Mouse (Mus musculus) intestine, embryonic 15.5 days (tissue): ENCODE results near the gene Wwtr1. TPM values are rescaled to one million over a fixed set of nuclear protein-coding genes. Genes with fewer than 3 reads are reported as not detected.
A peak's percentile ranks its signal among the peaks of the same experiment; 100 is the strongest.

Source experiments
- ATAC-seq: fragments of 200-750 bp; cut with Nextera tagmentation; 2 replicates; pipeline ENCODE4 v1.8.0; 2017; ENCODE audit warnings: moderate TSS enrichment, moderate library complexity
- H3K27ac ChIP-seq: fragments of 300-500 bp; sonication (generic); 2 replicates; pipeline ENCODE4 v1.5.1; 2015; ENCODE audit warnings: mild to moderate bottlenecking, inconsistent platforms
- H3K27me3 ChIP-seq: fragments of 300-500 bp; sonication (generic); replicated peaks from 2 replicates; pipeline ENCODE4 v1.6.1; 2015; ENCODE audit warnings: inconsistent platforms
- H3K36me3 ChIP-seq: fragments of 300-500 bp; sonication (generic); 2 replicates; pipeline ENCODE4 v1.6.1; 2015; ENCODE audit warnings: inconsistent platforms
- H3K4me1 ChIP-seq: fragments of 300-500 bp; sonication (generic); replicated peaks from 2 replicates; pipeline ENCODE4 v1.6.1; 2015; ENCODE audit warnings: inconsistent platforms
- H3K4me2 ChIP-seq: fragments of 300-500 bp; sonication (generic); replicated peaks from 2 replicates; pipeline ENCODE4 v1.6.1; 2015; ENCODE audit warnings: mild to moderate bottlenecking, inconsistent platforms
- H3K4me3 ChIP-seq: fragments of 300-500 bp; sonication (generic); replicated peaks from 2 replicates; pipeline ENCODE4 v1.5.1; 2015; ENCODE audit warnings: inconsistent platforms
- H3K9ac ChIP-seq: fragments of 300-500 bp; sonication (generic); 2 replicates; pipeline ENCODE4 v1.6.1; 2015; ENCODE audit warnings: inconsistent platforms
- H3K9me3 ChIP-seq: fragments of 300-500 bp; sonication (generic); 2 replicates; pipeline ENCODE4 v1.6.1; 2016; ENCODE audit warnings: inconsistent platforms
- WGBS: fragments of 180-500 bp; shearing (Covaris S2); methylation state at CpG from one replicate; pipeline ENCODE4 v1.1.7; 2015; 5-methylcytosine and 5-hydroxymethylcytosine counted together
- polyA plus RNA-seq: library from polyadenylated mRNA; unstranded; fragments of >200 nt; fragmentation: Nextera tagmentation; extraction: Ambion mirVana; gene quantifications from 2 replicates; pipeline ENCODE4 v1.2.1, GENCODE M21; 2015

The Wwtr1 gene
- polyA plus RNA-seq, 1 experiment from 2014 or later = 16.3 TPM

- no peaks in the 10 kb centered on the region for H3K9me3 ChIP-seq
- no peak overlapping the region for H3K27ac ChIP-seq
- no peaks in the 10 kb centered on the region; the same call in 1 of the 2 replicates for H3K4me1 ChIP-seq
- H3K27me3 ChIP-seq = no peaks in the 10 kb centered on the region
- no peaks in the 10 kb centered on the region for H3K36me3 ChIP-seq
- no peak for ATAC-seq
- H3K9ac ChIP-seq = no peak overlapping the region
- 16% methylated on average over 5 of the region's 5 CpGs for WGBS
- no peak overlapping the region for H3K4me3 ChIP-seq
- H3K4me2 ChIP-seq = no peak overlapping the region
Observed at GRCm38 (mm10) chr3:57428682-57429464, 146.8 kb downstream of the Wwtr1 start.

- Histone ChIP-seq H3K4me1 (no peaks in the 10 kb centered on the region; the same call in 1 of the 2 replicates), H3K4me2 (peak overlapping the region; percentile 24), H3K9me3 (no peaks in the 10 kb centered on the region), H3K27me3 (no peaks in the 10 kb centered on the region), H3K9ac (no peak overlapping the region), H3K36me3 (no peaks in the 10 kb centered on the region), H3K4me3 (no peak overlapping the region), H3K27ac (no peak overlapping the region)
- no peak for ATAC-seq
- 75% methylated on average over 11 of the region's 11 CpGs for WGBS
Observed at GRCm38 (mm10) chr3:57426351-57426750, 149.4 kb downstream of the Wwtr1 start.

GRCm38 (mm10) chr3:57425089-57425730 is 150.5 kb downstream of the Wwtr1 start, which contains the start of gene Tm4sf4:
Gene Tm4sf4 (plus strand): TSS chr3:57425314.
- Histone ChIP-seq H3K36me3 (no peaks in the 10 kb centered on the region), H3K27me3 (no peaks in the 10 kb centered on the region), H3K9me3 (no peaks in the 10 kb centered on the region), H3K4me3 (0 out of 2 replicates have a peak within 1 kb of the TSS, but pooled peaks have one; percentile 14), H3K27ac (peak within 1 kb of the TSS; percentile 67), H3K4me1 (no peaks in the 10 kb centered on the region; the same call in 1 of the 2 replicates), H3K4me2 (peak within 1 kb of the TSS; percentile 48), H3K9ac (no peak within 1 kb of the TSS)
- 46% methylated on average over 10 of the region's 10 CpGs for WGBS
- ATAC-seq = peak; percentile 87

- no peak for ATAC-seq
- 91% methylated on average over 1 of the region's 1 CpGs for WGBS
- no peaks in the 10 kb centered on the region for H3K36me3 ChIP-seq
Observed at GRCm38 (mm10) chr3:57420660-57421059, 155.1 kb downstream of the Wwtr1 start.

GRCm38 (mm10) chr3:57420233-57420632 is 155.5 kb downstream of the Wwtr1 start:
- Histone ChIP-seq H3K9ac (no peak overlapping the region), H3K27ac (no peak overlapping the region), H3K4me2 (no peak overlapping the region), H3K4me1 (no peaks in the 10 kb centered on the region; the same call in 1 of the 2 replicates), H3K36me3 (no peaks in the 10 kb centered on the region), H3K4me3 (no peak overlapping the region), H3K27me3 (no peaks in the 10 kb centered on the region), H3K9me3 (no peaks in the 10 kb centered on the region)
- 65% methylated on average over 2 of the region's 2 CpGs for WGBS
- no peak for ATAC-seq

More at GRCm38 (mm10) chr3:57420660-57421059, 155.1 kb downstream of the Wwtr1 start:
- H3K4me1 ChIP-seq = no peaks in the 10 kb centered on the region; the same call in 1 of the 2 replicates
- no peak overlapping the region for H3K27ac ChIP-seq
- no peaks in the 10 kb centered on the region for H3K27me3 ChIP-seq
- no peak overlapping the region for H3K4me2 ChIP-seq
- H3K9me3 ChIP-seq = no peaks in the 10 kb centered on the region
- no peak overlapping the region for H3K9ac ChIP-seq
- H3K4me3 ChIP-seq = no peak overlapping the region

GRCm38 (mm10) chr3:57411535-57411934 is 164.2 kb downstream of the Wwtr1 start:
- Histone ChIP-seq H3K9me3 (no peaks in the 10 kb centered on the region), H3K36me3 (no peaks in the 10 kb centered on the region), H3K9ac (no peak overlapping the region), H3K27me3 (no peaks in the 10 kb centered on the region), H3K4me2 (no peak overlapping the region), H3K4me1 (no peaks in the 10 kb centered on the region), H3K4me3 (no peak overlapping the region), H3K27ac (no peak overlapping the region)
- ATAC-seq = no peak
- 88% methylated on average over 4 of the region's 4 CpGs for WGBS

Other genes starting within 250 kb of the Wwtr1 start
- 44.0 and 44.9 TPM in 2 replicates for gene Tm4sf4, start 150.6 kb downstream of the Wwtr1 start, polyA plus RNA-seq
- 66.1 and 79.6 TPM in 2 replicates for gene Commd2, start 75.8 kb upstream of the Wwtr1 start, polyA plus RNA-seq
- gene Ankub1, start 116.9 kb upstream of the Wwtr1 start, polyA plus RNA-seq = 0.06 and 0.10 TPM in 2 replicates
- 77.0 and 82.8 TPM in 2 replicates for gene Rnf13, start 160.2 kb upstream of the Wwtr1 start, polyA plus RNA-seq